Comparison of ENCODE assay signal across 8 mouse cellular contexts in genomic region chr4:155694482-155695401, GRCm38 (mm10). TPM values are rescaled to one million over a fixed set of nuclear protein-coding genes. Genes with fewer than 3 reads are reported as not detected.
DNase-seq lines count a peak whose midpoint lies in the region; TF ChIP-seq lines count a peak whose summit lies in the region.

No protein-coding gene starts in this region.

- H3K4me1 ChIP-seq in megakaryocyte, embryonic 14.5 days: peaks cover 51% of the 10 kb centered on the region

- H3K27me3 ChIP-seq in megakaryocyte, embryonic 14.5 days (replicated peaks): peaks cover 69% of the 10 kb centered on the region

- H3K9me3 ChIP-seq in megakaryocyte, embryonic 14.5 days: no peaks in the 10 kb centered on the region

- H3K36me3 ChIP-seq in megakaryocyte, embryonic 14.5 days (replicated peaks; ENCODE audit: low read length): no peaks in the 10 kb centered on the region

- TF ChIP-seq CTCF in gastrocnemius, adult 2 months (IDR thresholded peaks at IDR 0.05): peak; percentile 45

- H3K4me3 ChIP-seq in gastrocnemius, adult 2 months: peak overlapping the region; percentile 87
- peak overlapping the region; percentile 95 for H3K4me3 ChIP-seq in megakaryocyte, embryonic 14.5 days (replicated peaks)

- DNase-seq in T-cell, adult 2 months (ENCODE audit: low spot score): peak; percentile 88
- DNase-seq in cerebellum, postnatal 36 days: peak; percentile 71 to 74
- peak; percentile 74 for DNase-seq in gastrocnemius, adult 2 months
- DNase-seq in induced T-regulatory cell, adult 2 months (ENCODE audit: low read depth): peak; percentile 89
- DNase-seq in left cerebral cortex, postnatal 10 days (ENCODE audit: extremely low spot score in 1 of 2, low spot score in 2 of 2): peak; percentile 76 to 85
- peak; percentile 87 for DNase-seq in right cerebral cortex, adult 18-20 months
- peak; percentile 64 for DNase-seq in urinary bladder, adult 2 months (ENCODE audit: low spot score)

- intact Hi-C loops in gastrocnemius, adult 2 months (cut with DNase I): no loop called here
- intact Hi-C loops in left cerebral cortex, postnatal 10 days (cut with DNase I): no loop called here

- peak overlapping the region; percentile 81 for H3K27ac ChIP-seq in gastrocnemius, adult 2 months

RNA-seq across cellular contexts. Expression of gene Fndc10, which starts 0.6 kb away (rescaled TPM):
- 1 to 10 TPM; 1.0 to 1.5 TPM for total RNA-seq in gastrocnemius, adult 2 months (2021)
- 10 to 100 TPM; 20.2 to 22.2 TPM for total RNA-seq in left cerebral cortex, postnatal 10 days (2021)
- 0.44 and 4.7 TPM in 2 replicates for polyA plus RNA-seq in megakaryocyte, embryonic 14.5 days (2012; ENCODE audit: insufficient read depth, low replicate concordance)
- polyA plus RNA-seq in urinary bladder, adult 2 months (2012; rRNA removed): 18.5 and 20.1 TPM in 2 replicates

RNA-seq across cellular contexts. Expression of gene Ssu72, which starts 9.9 kb away (rescaled TPM):
- 10 to 100 TPM; 42.3 to 44.5 TPM for total RNA-seq in gastrocnemius, adult 2 months (2021)
- total RNA-seq in left cerebral cortex, postnatal 10 days (2021): 10 to 100 TPM; 82.3 to 85.4 TPM
- polyA plus RNA-seq in megakaryocyte, embryonic 14.5 days (2012; ENCODE audit: insufficient read depth, low replicate concordance): 37.1 and 112 TPM in 2 replicates
- polyA plus RNA-seq in urinary bladder, adult 2 months (2012; rRNA removed): 119 and 148 TPM in 2 replicates

RNA-seq across cellular contexts. Expression of gene Mib2, which starts 25.7 kb away (rescaled TPM):
- total RNA-seq in gastrocnemius, adult 2 months (2021): 10 to 100 TPM; 17.7 to 19.8 TPM
- total RNA-seq in left cerebral cortex, postnatal 10 days (2021): 100 to 1,000 TPM in 1 of 2 experiments, 10 to 100 TPM in 1; 98.4 to 100 TPM
- 45.2 and 94.9 TPM in 2 replicates for polyA plus RNA-seq in megakaryocyte, embryonic 14.5 days (2012; ENCODE audit: insufficient read depth, low replicate concordance)
- polyA plus RNA-seq in urinary bladder, adult 2 months (2012; rRNA removed): 51.2 and 56.1 TPM in 2 replicates

RNA-seq across cellular contexts. Expression of gene Tmem240, which starts 39.9 kb away (rescaled TPM):
- under 1 TPM; 0.41 to 0.67 TPM for total RNA-seq in gastrocnemius, adult 2 months (2021)
- 10 to 100 TPM; 63.6 to 68.8 TPM for total RNA-seq in left cerebral cortex, postnatal 10 days (2021)
- polyA plus RNA-seq in megakaryocyte, embryonic 14.5 days (2012; ENCODE audit: insufficient read depth, low replicate concordance): 1.2 and 3.2 TPM in 2 replicates
- polyA plus RNA-seq in urinary bladder, adult 2 months (2012; rRNA removed): 2.7 and 3.3 TPM in 2 replicates

RNA-seq across cellular contexts. Expression of gene Mmp23, which starts 41.6 kb away (rescaled TPM):
- total RNA-seq in gastrocnemius, adult 2 months (2021): 1 to 10 TPM in 1 of 2 experiments, under 1 TPM in 1; 0.64 to 3.0 TPM
- 1 to 10 TPM; 2.1 to 2.2 TPM for total RNA-seq in left cerebral cortex, postnatal 10 days (2021)
- 3.7 TPM in 1 of 2 replicates, not detected in the other for polyA plus RNA-seq in megakaryocyte, embryonic 14.5 days (2012; ENCODE audit: insufficient read depth, low replicate concordance)
- polyA plus RNA-seq in urinary bladder, adult 2 months (2012; rRNA removed): 138 and 226 TPM in 2 replicates

Comparison
In these comparisons a context has a peak if more than half of its experiments do, and no peak if none do; other contexts are left out.
1. Peak in every context shown above with its lines: DNase-seq, H3K4me3 ChIP-seq and H3K27ac ChIP-seq.
2. RNA of gene Fndc10, which starts 0.6 kb away (total RNA-seq): 20.2 to 22.2 TPM in left cerebral cortex, postnatal 10 days; 1.0 to 1.5 TPM in gastrocnemius, adult 2 months; every median in the first group is over 4 times any median in the second.
3. RNA of gene Mib2, which starts 25.7 kb away (total RNA-seq): 98.4 to 100 TPM in left cerebral cortex, postnatal 10 days; 17.7 to 19.8 TPM in gastrocnemius, adult 2 months; every median in the first group is over 4 times any median in the second.